ENCODE assay signal across 19 mouse cellular contexts in the genomic region with DNA sequence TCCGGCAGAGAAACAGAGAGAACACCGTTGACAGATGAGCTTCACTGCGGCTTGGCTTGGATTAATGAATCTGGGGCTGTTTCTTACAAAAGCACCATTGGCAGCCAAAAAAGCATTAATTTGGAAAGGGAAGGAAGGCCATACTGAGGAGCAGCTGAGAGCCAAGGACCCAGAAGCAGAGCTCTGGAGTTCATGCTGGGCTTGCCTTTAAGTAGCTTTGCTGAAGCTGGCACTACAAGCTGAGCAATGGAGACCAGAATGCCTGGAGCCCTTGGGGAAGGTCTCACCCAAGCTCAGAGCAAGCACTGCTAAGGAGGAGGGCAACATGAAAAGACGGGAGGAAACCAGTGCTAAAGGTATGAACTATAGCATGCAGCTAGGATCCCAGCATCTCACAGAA.
A peak's percentile ranks its signal among the peaks of the same experiment; 100 is the strongest.
DNase-seq lines count a peak whose midpoint lies in the region; ATAC-seq lines count a peak whose summit lies in the region.
"Had no signal": no experiment of that assay in that cellular context is flagged by ENCODE, and none has a peak within 500 bp of the region (broad histone marks: within the 10 kb centered on the region; RNA-seq: fewer than 3 reads in every experiment).

No protein-coding gene starts in this region.

- no peak for ATAC-seq in forebrain, embryonic 13.5 days
- no peak for ATAC-seq in limb, embryonic 15.5 days (ENCODE audit: insufficient number of reproducible peaks, low FRiP score, low TSS enrichment, low read depth)
- ATAC-seq: forebrain, embryonic 15.5 days; inflammation-experienced regulatory T-cells, adult 6 months had no signal

- no peak overlapping the region for H3K9ac ChIP-seq in forebrain, embryonic 13.5 days
- H3K9ac ChIP-seq in limb, embryonic 15.5 days: no peak overlapping the region
- H3K9ac ChIP-seq: forebrain, embryonic 15.5 days; heart, embryonic 13.5 days; limb, embryonic 13.5 days; liver, embryonic 14.5 days; lung, embryonic 15.5 days; neural tube, embryonic 12.5 days had no signal

- no peaks in the 10 kb centered on the region for H3K36me3 ChIP-seq in forebrain, embryonic 10.5 days (replicated peaks)
- H3K36me3 ChIP-seq in forebrain, embryonic 13.5 days (ENCODE audit: poor library complexity, severe bottlenecking): no peaks in the 10 kb centered on the region
- H3K36me3 ChIP-seq in limb, embryonic 15.5 days: no peaks in the 10 kb centered on the region
- H3K36me3 ChIP-seq: forebrain, embryonic 15.5 days; heart, embryonic 13.5 days; limb, embryonic 13.5 days; lung, embryonic 15.5 days; neural tube, embryonic 12.5 days had no signal

- 0 out of 2 replicates have a peak, but pooled peaks cover 3% of the 10 kb centered on the region for H3K9me3 ChIP-seq in forebrain, embryonic 10.5 days
- no peaks in the 10 kb centered on the region for H3K9me3 ChIP-seq in forebrain, embryonic 13.5 days (replicated peaks)
- H3K9me3 ChIP-seq in limb, embryonic 15.5 days: no peaks in the 10 kb centered on the region
- H3K9me3 ChIP-seq: forebrain, embryonic 15.5 days; lung, embryonic 15.5 days; neural tube, embryonic 12.5 days had no signal

- intact Hi-C loops in left cerebral cortex, postnatal 4 days (cut with DNase I): no loop called here

- H3K4me1 ChIP-seq in forebrain, embryonic 10.5 days: peaks cover 20% of the 10 kb centered on the region
- H3K4me1 ChIP-seq in forebrain, embryonic 13.5 days: no peaks in the 10 kb centered on the region
- H3K4me1 ChIP-seq in limb, embryonic 15.5 days: peaks cover 25% of the 10 kb centered on the region
- H3K4me1 ChIP-seq: forebrain, embryonic 15.5 days had no signal

- H3K27me3 ChIP-seq in forebrain, embryonic 10.5 days (ENCODE audit: poor library complexity, severe bottlenecking): no peaks in the 10 kb centered on the region
- H3K27me3 ChIP-seq in forebrain, embryonic 13.5 days: no peaks in the 10 kb centered on the region
- no peaks in the 10 kb centered on the region for H3K27me3 ChIP-seq in limb, embryonic 15.5 days
- H3K27me3 ChIP-seq: forebrain, embryonic 15.5 days; heart, embryonic 13.5 days; lung, embryonic 15.5 days; neural tube, embryonic 12.5 days had no signal

- no peak for DNase-seq in forebrain, embryonic 10.5 days (ENCODE audit: extremely low spot score, low spot score)
- peak; percentile 26 for DNase-seq in left cerebral cortex, postnatal 4 days
- DNase-seq in left cerebral cortex, adult 8-10 months (ENCODE audit: low spot score in 2 of 2): no peak
- peak; percentile 7 to 13 for DNase-seq in cerebellum, postnatal 25 days
- DNase-seq in kidney, postnatal 10 days: no peak
- DNase-seq: layer of hippocampus, adult 9-11 months; right cerebral cortex, postnatal 4 days had no signal

- peak overlapping the region; percentile 53; the same call in 1 of the 2 replicates for H3K27ac ChIP-seq in forebrain, embryonic 10.5 days
- H3K27ac ChIP-seq in forebrain, embryonic 13.5 days: no peak overlapping the region
- H3K27ac ChIP-seq in limb, embryonic 15.5 days: peak overlapping the region; percentile 61
- H3K27ac ChIP-seq: forebrain, embryonic 15.5 days; heart, embryonic 13.5 days; left cerebral cortex, adult 2 months; limb, embryonic 13.5 days; liver, embryonic 14.5 days; lung, embryonic 15.5 days; neural tube, embryonic 12.5 days had no signal

- no peak overlapping the region for H3K4me2 ChIP-seq in forebrain, embryonic 13.5 days
- H3K4me2 ChIP-seq in limb, embryonic 15.5 days: no peak overlapping the region
- H3K4me2 ChIP-seq: forebrain, embryonic 15.5 days; heart, embryonic 13.5 days; limb, embryonic 13.5 days; lung, embryonic 15.5 days; midbrain, embryonic 11.5 days; neural tube, embryonic 12.5 days had no signal

- H3K4me3 ChIP-seq in forebrain, embryonic 10.5 days: no peak overlapping the region
- H3K4me3 ChIP-seq in forebrain, embryonic 13.5 days: no peak overlapping the region
- no peak overlapping the region for H3K4me3 ChIP-seq in limb, embryonic 15.5 days
- H3K4me3 ChIP-seq: erythroblast, embryonic 14.5 days; forebrain, embryonic 15.5 days; heart, embryonic 13.5 days; left cerebral cortex, adult 2 months; limb, embryonic 13.5 days; lung, embryonic 15.5 days; neural tube, embryonic 12.5 days had no signal

- WGBS in forebrain, embryonic 10.5 days: 82% methylated on average over 4 of the region's 4 CpGs
- 74% methylated on average over 4 of the region's 4 CpGs for WGBS in forebrain, embryonic 13.5 days
- WGBS in limb, embryonic 15.5 days: 59% methylated on average over 4 of the region's 4 CpGs

Comparison
In these comparisons a context has a peak if more than half of its experiments do, and no peak if none do; other contexts are left out.
1. DNase-seq: peak in left cerebral cortex, postnatal 4 days (single experiment) and cerebellum, postnatal 25 days (2 of 2); none in forebrain, embryonic 10.5 days (single experiment), left cerebral cortex, adult 8-10 months (0 of 2) and kidney, postnatal 10 days (single experiment).